Mouse (Mus musculus) bone marrow, adult 2 months (tissue): Measurements from ENCODE around the gene Phospho1. TPM values are rescaled to one million over a fixed set of nuclear protein-coding genes. Genes with fewer than 3 reads are reported as not detected.

Source experiments
- H3K27ac ChIP-seq: fragments of 200-500 bp; 2 replicates; pipeline ENCODE4 v1.5.1; 2012; ENCODE audit warnings: low read depth, mild to moderate bottlenecking, control low read depth, inconsistent platforms, low read length; ENCODE audit not compliant: control insufficient read depth, poor library complexity, insufficient read depth
- H3K4me1 ChIP-seq: fragments of 200-500 bp; 2 replicates; pipeline ENCODE4 v1.6.1; 2011; ENCODE audit warnings: low read length; ENCODE audit not compliant: control insufficient read depth, insufficient read depth
- H3K4me3 ChIP-seq: fragments of 200-500 bp; replicated peaks from 2 replicates; pipeline ENCODE3; 2011; ENCODE audit warnings: mild to moderate bottlenecking, low read depth, low read length, control low read depth; ENCODE audit not compliant: control insufficient read depth
- CTCF ChIP-seq: fragments of 200-500 bp; IDR thresholded peaks from 2 replicates; pipeline ENCODE4 v1.5.1; 2011; ENCODE audit warnings: low read length, control low read depth; ENCODE audit not compliant: control insufficient read depth, insufficient read depth
- POLR2A ChIP-seq: fragments of 200-500 bp; IDR thresholded peaks from 2 replicates; pipeline ENCODE4 v1.6.1; 2011; ENCODE audit warnings: low read depth, mild to moderate bottlenecking, control low read depth, low read length, borderline replicate concordance; ENCODE audit not compliant: control insufficient read depth
- WGBS: fragments of 180-500 bp; shearing (Covaris S2); methylation state at CpG from one replicate; pipeline ENCODE4 v1.1.7; 2018; 5-methylcytosine and 5-hydroxymethylcytosine counted together
- polyA plus RNA-seq: library from polyadenylated mRNA; stranded (reverse); fragments of >200 nt; gene quantifications from 2 replicates; pipeline ENCODE4 v1.2.4, GENCODE M21; 2011; ENCODE audit warnings: low replicate concordance; ENCODE audit not compliant: missing spikeins, insufficient read depth, insufficient read length

Gene Phospho1
- polyA plus RNA-seq, 1 experiment, result 23.4 TPM

- peaks cover 9% of the 10 kb centered on the region for H3K4me1 ChIP-seq
- no peak for TF ChIP-seq CTCF
- no peak for TF ChIP-seq POLR2A
- WGBS, result 17% methylated on average over 5 of the region's 5 CpGs
- H3K4me3 ChIP-seq, result no peak overlapping the region
- peak overlapping the region; percentile 84 for H3K27ac ChIP-seq
Observed at GRCm38 (mm10) chr11:95805010-95805409, 19.3 kb upstream of the Phospho1 start.

- H3K4me3 ChIP-seq, result no peak overlapping the region
- peak overlapping the region; percentile 84 for H3K27ac ChIP-seq
- peaks cover 9% of the 10 kb centered on the region for H3K4me1 ChIP-seq
Observed at GRCm38 (mm10) chr11:95805527-95805926, 18.8 kb upstream of the Phospho1 start.

GRCm38 (mm10) chr11:95807884-95808283 lies 16.4 kb upstream of the Phospho1 start:
- 86% methylated on average over 5 of the region's 5 CpGs for WGBS
- peaks cover 15% of the 10 kb centered on the region for H3K4me1 ChIP-seq
- H3K4me3 ChIP-seq, result no peak overlapping the region
- TF ChIP-seq POLR2A (no peak), CTCF (no peak)
- H3K27ac ChIP-seq, result peak overlapping the region; percentile 96

More at GRCm38 (mm10) chr11:95805527-95805926, 18.8 kb upstream of the Phospho1 start:
- 3% methylated on average over 3 of the region's 3 CpGs for WGBS
- no peak for TF ChIP-seq CTCF
- no peak for TF ChIP-seq POLR2A

DNA sequence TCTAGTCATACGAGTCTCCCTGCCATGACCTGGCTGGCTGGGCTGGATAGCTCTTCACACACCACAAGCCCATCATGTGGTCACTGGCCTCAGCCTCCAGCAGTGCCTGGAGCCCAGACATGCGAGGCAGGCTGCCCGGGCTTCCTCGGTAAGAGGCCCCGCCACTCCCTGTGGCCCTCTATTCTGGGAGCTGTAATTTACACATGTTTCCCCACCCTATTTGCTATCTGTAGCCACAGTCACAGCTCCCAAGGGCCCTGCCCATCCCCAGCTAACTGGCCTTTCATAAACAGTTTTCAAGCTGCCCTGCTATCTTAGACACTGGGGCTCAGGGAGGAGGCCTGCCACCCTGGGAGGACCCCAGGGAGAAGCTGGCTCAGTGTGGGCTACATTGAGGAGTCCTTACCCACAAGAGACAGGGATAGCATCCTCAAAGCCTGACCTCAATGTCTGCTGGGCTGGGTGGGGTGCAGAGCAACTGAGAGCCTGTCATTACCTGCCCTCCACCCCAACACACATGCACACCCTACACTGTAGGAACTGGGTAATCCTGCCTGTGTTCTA lies 15.8 kb upstream of the Phospho1 start:
- Histone ChIP-seq H3K4me1 (peaks cover 15% of the 10 kb centered on the region), H3K27ac (peak overlapping the region; percentile 96), H3K4me3 (peak overlapping the region; percentile 19)
- WGBS, result 54% methylated on average over 5 of the region's 5 CpGs
- no peak for TF ChIP-seq CTCF
- TF ChIP-seq POLR2A, result peak; percentile 76; the same call in 1 of the 2 replicates

DNA sequence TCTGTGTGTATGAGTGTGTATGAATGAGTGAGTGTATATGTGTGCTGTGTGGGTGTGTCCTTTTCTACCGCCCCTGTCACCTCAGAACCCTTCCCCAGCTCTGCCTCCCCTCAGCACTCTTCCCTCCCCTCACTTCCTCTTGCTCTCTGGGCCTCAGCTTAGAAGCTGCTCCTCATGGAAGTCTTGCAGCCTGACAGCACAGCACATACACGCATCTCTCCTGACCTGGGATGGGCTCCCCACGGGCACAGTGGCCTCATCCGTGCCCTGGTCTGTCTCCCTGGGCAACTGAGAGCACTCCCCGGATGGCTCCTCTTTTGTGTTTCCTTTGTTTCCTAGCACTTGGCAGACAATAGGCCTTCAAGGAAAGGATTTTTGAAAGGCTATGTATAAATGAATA lies 14.7 kb upstream of the Phospho1 start:
- whole genome bisulfite sequencing, result 47% methylated on average over 5 of the region's 5 CpGs
- Histone ChIP-seq H3K27ac (peak overlapping the region; percentile 11), H3K4me3 (no peak overlapping the region), H3K4me1 (peaks cover 15% of the 10 kb centered on the region)
- TF ChIP-seq CTCF (no peak), POLR2A (no peak)

DNA sequence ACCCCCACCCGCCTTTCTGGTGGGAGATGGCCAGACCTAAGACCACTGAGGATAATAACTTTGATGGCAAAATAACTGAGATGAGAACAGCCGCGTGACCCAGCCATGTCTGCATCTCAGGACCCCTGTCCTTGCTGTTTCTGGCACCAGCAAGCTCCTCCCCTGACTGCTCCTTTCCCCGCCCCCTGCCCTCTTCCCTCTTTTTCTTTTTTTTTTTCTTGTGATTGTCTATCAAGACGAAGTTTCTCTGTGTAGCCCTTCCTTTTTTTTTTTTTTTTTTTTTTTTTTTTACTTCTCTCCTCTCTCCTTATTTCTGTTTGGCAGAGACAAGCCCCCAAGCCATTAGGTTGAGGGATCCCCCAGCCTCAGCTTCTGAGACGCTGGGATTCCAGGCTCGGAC lies 13.5 kb upstream of the Phospho1 start:
- WGBS, result 66% methylated on average over 7 of the region's 7 CpGs
- TF ChIP-seq CTCF, result no peak
- no peak for TF ChIP-seq POLR2A
- Histone ChIP-seq H3K4me3 (no peak overlapping the region), H3K4me1 (peaks cover 11% of the 10 kb centered on the region; the same call in 1 of the 2 replicates), H3K27ac (no peak overlapping the region)

GRCm38 (mm10) chr11:95811741-95812140 lies 12.6 kb upstream of the Phospho1 start:
- WGBS, result 89% methylated on average over 6 of the region's 6 CpGs
- TF ChIP-seq CTCF (no peak), POLR2A (no peak)
- Histone ChIP-seq H3K27ac (no peak overlapping the region), H3K4me1 (peaks cover 11% of the 10 kb centered on the region; the same call in 1 of the 2 replicates), H3K4me3 (no peak overlapping the region)

DNA sequence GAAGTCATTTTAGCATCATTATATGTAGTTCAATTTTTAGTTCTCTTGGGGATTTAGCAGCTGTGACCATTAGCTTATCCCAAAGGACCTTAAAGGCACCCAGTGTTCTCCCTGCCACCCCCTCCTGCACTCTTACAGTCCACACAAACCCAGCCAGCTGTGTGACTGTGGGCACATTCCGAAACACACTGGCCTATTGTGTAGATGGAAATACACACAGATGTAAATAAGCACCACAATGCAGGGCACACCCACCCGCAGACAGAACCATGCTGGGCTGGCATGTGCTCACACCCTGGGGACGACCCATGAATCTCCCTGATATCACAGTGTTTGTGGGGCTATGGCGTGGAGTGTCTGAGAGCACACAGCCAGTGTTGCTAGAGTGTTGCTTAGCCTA lies 12.1 kb upstream of the Phospho1 start:
- WGBS, result 86% methylated on average over 4 of the region's 4 CpGs
- TF ChIP-seq POLR2A (no peak), CTCF (no peak)
- no peak overlapping the region for H3K27ac ChIP-seq
- peaks cover 11% of the 10 kb centered on the region; the same call in 1 of the 2 replicates for H3K4me1 ChIP-seq
- H3K4me3 ChIP-seq, result no peak overlapping the region
